ENCODE assay signal across 7 mouse cellular contexts in the genomic region with DNA sequence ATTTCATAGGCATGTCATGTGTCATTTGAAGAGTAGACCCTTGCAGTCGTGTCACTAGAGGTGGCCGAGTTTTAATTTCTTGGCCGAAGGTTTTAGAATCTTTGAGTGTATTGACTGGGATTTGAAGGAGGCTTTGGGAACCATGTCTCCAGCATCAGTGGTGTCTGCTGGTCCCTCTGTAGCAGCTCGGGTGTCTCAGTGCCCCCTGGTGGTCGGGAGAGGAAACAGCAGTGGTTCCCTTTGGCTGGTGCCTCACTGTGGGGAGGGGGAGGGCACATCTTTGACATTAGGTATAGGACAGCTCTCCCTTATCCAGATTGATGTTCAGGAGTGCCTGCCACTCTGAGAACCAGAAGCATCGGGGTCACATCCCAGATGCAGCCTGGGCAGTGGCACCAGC. TPM values are rescaled to one million over a fixed set of nuclear protein-coding genes. Genes with fewer than 3 reads are reported as not detected.
A peak's percentile ranks its signal among the peaks of the same experiment; 100 is the strongest.
DNase-seq lines count a peak whose midpoint lies in the region; ATAC-seq lines count a peak whose summit lies in the region.

No protein-coding gene starts in this region.

- H3K4me1 ChIP-seq in midbrain, embryonic 11.5 days (ENCODE audit: control insufficient read depth, insufficient read depth, low read length) = peaks cover 5% of the 10 kb centered on the region
- peaks cover 10% of the 10 kb centered on the region for H3K4me1 ChIP-seq in midbrain, embryonic 16.5 days (ENCODE audit: control insufficient read depth, insufficient read depth, low read length)
- H3K4me1 ChIP-seq in liver, embryonic 12.5 days = peaks cover 94% of the 10 kb centered on the region

- H3K9ac ChIP-seq in midbrain, embryonic 11.5 days (ENCODE audit: low read length) = no peak overlapping the region
- H3K9ac ChIP-seq in midbrain, embryonic 16.5 days (ENCODE audit: low read depth, low read length) = no peak overlapping the region
- H3K9ac ChIP-seq in liver, embryonic 12.5 days = peak overlapping the region; percentile 73; the same call in 1 of the 2 replicates

- 38% methylated on average over 6 of the region's 6 CpGs for WGBS in midbrain, embryonic 11.5 days
- WGBS in midbrain, embryonic 16.5 days = 40% methylated on average over 6 of the region's 6 CpGs
- WGBS in liver, embryonic 12.5 days (ENCODE audit: insufficient replicate concordance) = 21% methylated on average over 6 of the region's 6 CpGs

- H3K27me3 ChIP-seq in midbrain, embryonic 11.5 days (ENCODE audit: control insufficient read depth, insufficient read depth, low read length) = no peaks in the 10 kb centered on the region
- H3K27me3 ChIP-seq in midbrain, embryonic 16.5 days (ENCODE audit: control insufficient read depth, insufficient read depth, low read depth, low read length) = no peaks in the 10 kb centered on the region
- no peaks in the 10 kb centered on the region for H3K27me3 ChIP-seq in liver, embryonic 12.5 days (replicated peaks)

- peaks cover 3% of the 10 kb centered on the region for H3K36me3 ChIP-seq in midbrain, embryonic 11.5 days (ENCODE audit: control insufficient read depth, insufficient read depth, low read length)
- 0 out of 2 replicates have a peak, but pooled peaks cover 4% of the 10 kb centered on the region for H3K36me3 ChIP-seq in midbrain, embryonic 16.5 days (ENCODE audit: control insufficient read depth, insufficient read depth, low read length)
- H3K36me3 ChIP-seq in liver, embryonic 12.5 days = peaks cover 68% of the 10 kb centered on the region

- no peaks in the 10 kb centered on the region for H3K9me3 ChIP-seq in midbrain, embryonic 11.5 days (ENCODE audit: control insufficient read depth, low read length)
- no peaks in the 10 kb centered on the region for H3K9me3 ChIP-seq in midbrain, embryonic 16.5 days (replicated peaks; ENCODE audit: control insufficient read depth, low read length, poor library complexity, severe bottlenecking)
- H3K9me3 ChIP-seq in liver, embryonic 12.5 days (replicated peaks) = no peaks in the 10 kb centered on the region

- no peak overlapping the region for H3K4me3 ChIP-seq in midbrain, embryonic 11.5 days (ENCODE audit: low read depth, low read length)
- no peak overlapping the region for H3K4me3 ChIP-seq in midbrain, embryonic 16.5 days (ENCODE audit: low read depth, low read length)
- no peak overlapping the region for H3K4me3 ChIP-seq in liver, embryonic 12.5 days

- no peak overlapping the region for H3K4me2 ChIP-seq in midbrain, embryonic 11.5 days
- no peak overlapping the region for H3K4me2 ChIP-seq in midbrain, embryonic 16.5 days (ENCODE audit: low read length)
- no peak overlapping the region for H3K4me2 ChIP-seq in liver, embryonic 12.5 days

- no peak overlapping the region for H3K27ac ChIP-seq in midbrain, embryonic 11.5 days (ENCODE audit: low read depth, low read length)
- H3K27ac ChIP-seq in midbrain, embryonic 16.5 days (ENCODE audit: low read length) = no peak overlapping the region
- H3K27ac ChIP-seq in liver, embryonic 12.5 days = peak overlapping the region; percentile 97

- ATAC-seq in midbrain, embryonic 11.5 days (ENCODE audit: low FRiP score) = no peak
- no peak for ATAC-seq in midbrain, embryonic 16.5 days
- no peak for ATAC-seq in liver, embryonic 12.5 days

- peak; percentile 92 for DNase-seq in midbrain, embryonic 11.5 days (ENCODE audit: low spot score, missing footprints)
- DNase-seq in R1 (ENCODE audit: low read depth, low spot score) = peak; percentile 71
- DNase-seq in cerebellum, postnatal 36 days = peak; percentile 38 to 45
- peak; percentile 44 for DNase-seq in kidney, adult 9 months
- peak; percentile 54 to 62 for DNase-seq in right cerebral cortex, adult 2 months (ENCODE audit: low spot score in 2 of 2)

RNA-seq across cellular contexts. Expression of a gene that starts 17.7 kb away (rescaled TPM):
- polyA plus RNA-seq in midbrain, embryonic 11.5 days (2014; fragmentation: Nextera tagmentation; extraction: Ambion mirVana) = 23.0 and 24.5 TPM in 2 replicates
- polyA plus RNA-seq in midbrain, embryonic 16.5 days (2015; fragmentation: Nextera tagmentation; extraction: Ambion mirVana) = 18.7 and 19.3 TPM in 2 replicates
- polyA plus RNA-seq in liver, embryonic 12.5 days (2016; fragmentation: Nextera tagmentation; extraction: Ambion mirVana) = 24.4 and 30.2 TPM in 2 replicates

Comparison
In these comparisons a context has a peak if more than half of its experiments do, and no peak if none do; other contexts are left out.
1. DNase-seq: peak in every context shown above with its lines; median percentile 92 in midbrain, embryonic 11.5 days; 71 in R1; 58 in right cerebral cortex, adult 2 months; 44 in kidney, adult 9 months; 42 in cerebellum, postnatal 36 days.